Comparison of ENCODE assay signal across 14 mouse cellular contexts in genomic region chr12:83543997-83544396, GRCm38 (mm10). TPM values are rescaled to one million over a fixed set of nuclear protein-coding genes. Genes with fewer than 3 reads are reported as not detected.
"Had no signal": no experiment of that assay in that cellular context is flagged by ENCODE, and none has a peak within 500 bp of the region (broad histone marks: within the 10 kb centered on the region; RNA-seq: fewer than 3 reads in every experiment).

No protein-coding gene starts in this region.

- H3K4me1 ChIP-seq: kidney, embryonic 15.5 days; limb, embryonic 10.5 days; liver, embryonic 15.5 days; lung, embryonic 15.5 days; megakaryocyte, embryonic 14.5 days; midbrain, embryonic 12.5 days had no signal

- H3K27ac ChIP-seq: kidney, embryonic 15.5 days; left cerebral cortex, adult 2 months; limb, embryonic 10.5 days; liver, embryonic 15.5 days; lung, embryonic 15.5 days; macrophage; midbrain, embryonic 12.5 days had no signal

- DNase-seq: kidney, adult 2 months; kidney, postnatal 14 days; right cerebral cortex, adult 18-20 months; right cerebral cortex, postnatal 25 days; thymus, adult 18-20 months; thymus, postnatal 14 days had no signal

- H3K4me3 ChIP-seq: kidney, embryonic 15.5 days; left cerebral cortex, adult 2 months; limb, embryonic 10.5 days; liver, embryonic 15.5 days; lung, embryonic 15.5 days; megakaryocyte, embryonic 14.5 days; midbrain, embryonic 12.5 days had no signal

RNA-seq across cellular contexts. Expression of gene Dpf3, which starts 56.5 kb away (rescaled TPM):
- polyA plus RNA-seq: macrophage had no signal
